In the genomic region with DNA sequence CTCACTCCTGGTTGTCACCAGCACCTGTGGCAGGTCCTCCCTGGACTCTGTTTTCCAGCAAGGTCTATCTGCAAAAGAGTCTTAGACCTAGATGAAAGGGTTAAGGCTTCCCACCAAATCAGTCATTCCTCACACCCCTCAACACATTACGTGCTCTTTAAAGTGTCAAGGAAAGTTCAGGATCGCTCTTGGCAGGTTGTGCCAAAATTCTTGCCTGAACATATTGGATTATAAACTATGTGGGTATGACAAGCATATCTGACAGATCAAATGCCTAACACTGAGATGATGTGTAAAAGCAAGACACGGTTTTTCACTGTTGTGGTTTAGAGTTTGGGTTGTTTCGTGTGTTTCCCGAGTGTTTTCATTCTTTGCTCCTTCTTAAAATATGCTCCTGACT, we compare ENCODE assay signal across 16 mouse cellular contexts.
"Had no signal": no experiment of that assay in that cellular context is flagged by ENCODE, and none has a peak within 500 bp of the region (broad histone marks: within the 10 kb centered on the region; RNA-seq: fewer than 3 reads in every experiment).

No protein-coding gene starts in this region.

- H3K27ac ChIP-seq: kidney, postnatal 0 days; layer of hippocampus, adult 2 months; limb, embryonic 13.5 days; liver, embryonic 13.5 days; stomach, postnatal 0 days had no signal

- ATAC-seq: intestine, postnatal 0 days had no signal

- H3K9me3 ChIP-seq: limb, embryonic 13.5 days; liver, embryonic 13.5 days had no signal

- DNase-seq: kidney, adult 2 months; kidney, postnatal 25 days; layer of hippocampus, adult 9-11 months; liver, embryonic 13.5 days; lung, adult 2 months; lung, postnatal 4 days; right cerebral cortex, adult 18-20 months; right cerebral cortex, postnatal 14 days; right cerebral cortex, postnatal 4 days; thymus, postnatal 25 days had no signal

- H3K36me3 ChIP-seq: limb, embryonic 13.5 days; liver, embryonic 13.5 days had no signal

- H3K4me1 ChIP-seq: liver, embryonic 13.5 days had no signal

- H3K4me2 ChIP-seq: limb, embryonic 13.5 days; liver, embryonic 13.5 days; midbrain, embryonic 11.5 days had no signal

- H3K4me3 ChIP-seq: layer of hippocampus, adult 2 months; limb, embryonic 13.5 days; liver, embryonic 13.5 days had no signal

- H3K9ac ChIP-seq: limb, embryonic 13.5 days; liver, embryonic 13.5 days had no signal
